Mouse (Mus musculus): ENCODE measurements around the gene Rasa1.

Gene Rasa1
- long read RNA-seq, experiment 1, full-length matches to known transcripts = 3 of 7 reads
- long read RNA-seq, experiment 1, partial matches to known transcripts = 3 of 7 reads
- long read RNA-seq, experiment 1, other reads (novel, unspliced or antisense) = 1 of 7 reads
- long read RNA-seq, experiment 2, full-length matches to known transcripts = 4 of 13 reads
- long read RNA-seq, experiment 2, partial matches to known transcripts = 5 of 13 reads
- long read RNA-seq, experiment 2, other reads (novel, unspliced or antisense) = 4 of 13 reads

DNA sequence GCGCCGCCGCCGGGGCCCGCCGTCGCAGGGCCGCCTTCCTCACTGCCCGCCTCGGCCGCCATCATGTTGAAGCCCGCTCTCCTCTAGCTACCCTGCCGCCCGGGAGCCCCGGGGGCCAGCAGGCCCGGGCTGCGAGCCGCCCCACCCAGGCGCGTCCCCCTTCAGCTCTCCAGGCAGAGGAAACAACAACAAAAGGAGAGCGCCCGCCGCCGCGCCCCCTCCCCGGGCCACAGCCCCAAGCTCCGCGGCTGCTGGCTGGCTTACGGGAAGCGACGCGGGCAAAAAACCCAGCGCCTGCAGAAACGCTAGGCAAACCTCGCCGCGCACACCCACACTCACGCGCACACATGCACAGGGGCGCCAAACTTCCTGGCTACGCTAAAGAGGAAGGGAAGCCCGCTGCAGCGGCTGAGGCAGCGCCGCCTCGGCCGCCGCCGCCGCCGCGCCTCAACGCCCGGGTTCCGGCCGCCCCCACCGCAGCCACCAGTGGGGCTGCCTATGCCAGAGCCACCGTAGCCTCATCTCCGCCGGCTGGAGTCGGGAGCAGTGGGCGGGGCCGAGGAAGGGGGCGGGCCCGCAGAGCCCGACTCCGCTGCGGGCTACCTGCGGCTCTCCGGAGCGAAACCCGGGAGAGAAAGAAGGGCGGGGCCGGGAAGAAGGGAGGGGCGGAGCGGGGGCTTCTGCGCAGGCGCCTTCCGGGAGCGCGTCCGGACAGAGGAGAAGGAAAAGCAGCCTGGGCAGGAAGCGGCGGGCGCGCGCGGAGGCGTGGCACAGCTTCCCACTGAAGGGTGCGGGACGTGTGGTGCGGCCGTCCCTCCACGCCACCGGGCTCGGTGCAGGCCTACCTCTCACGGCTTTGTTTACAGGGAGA lies at the start of gene Rasa1:
Gene Rasa1, minus strand, starts transcription at position 288 of the 871 bp plus-strand sequence.
- intact Hi-C loops (cut with DNase I) = loop anchor here (5.0 kb wide), 1 partner anchor 82 kb away; no protein-coding TSS in a partner anchor

DNA sequence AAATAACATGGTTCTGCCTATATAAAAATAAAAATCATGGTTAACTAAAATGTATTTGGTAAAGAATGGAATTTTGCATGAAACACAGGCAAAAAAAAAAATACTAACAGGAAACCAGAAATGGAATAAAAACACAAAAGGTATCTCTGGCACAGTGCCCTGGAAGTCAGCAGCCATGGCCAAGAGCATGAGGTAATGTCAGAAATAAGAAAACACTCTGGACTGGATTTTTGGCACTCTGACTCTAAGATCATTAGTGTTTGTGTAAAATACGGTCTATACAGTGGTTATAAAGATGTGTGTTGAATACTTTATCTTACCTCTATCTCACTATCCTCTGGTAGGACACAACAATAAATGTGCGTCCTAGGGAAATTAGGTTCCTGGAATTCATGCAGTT lies 22.6 kb upstream of the Rasa1 start:
- intact Hi-C loops (cut with DNase I) = no loop called here

DNA sequence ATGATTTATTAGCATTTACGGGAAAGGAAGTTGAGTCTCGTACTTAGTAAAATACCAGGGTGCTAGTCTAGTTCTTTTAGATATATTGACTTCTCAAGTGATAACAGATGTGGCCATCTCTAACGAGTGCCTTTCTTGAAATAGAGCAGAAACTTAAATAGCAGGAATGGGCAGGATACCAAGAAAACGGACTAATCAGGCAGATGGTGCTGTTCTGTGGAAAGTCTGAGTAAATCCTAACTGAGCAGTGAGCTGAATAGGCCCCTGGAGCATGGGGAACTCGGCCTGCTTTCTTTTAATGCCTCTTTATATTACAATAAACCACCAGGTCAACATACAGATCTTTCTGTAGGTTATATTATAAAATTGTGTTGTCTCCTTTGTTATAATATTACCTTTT lies 22.0 kb upstream of the Rasa1 start:
- intact Hi-C loops (cut with DNase I) = no loop called here

DNA sequence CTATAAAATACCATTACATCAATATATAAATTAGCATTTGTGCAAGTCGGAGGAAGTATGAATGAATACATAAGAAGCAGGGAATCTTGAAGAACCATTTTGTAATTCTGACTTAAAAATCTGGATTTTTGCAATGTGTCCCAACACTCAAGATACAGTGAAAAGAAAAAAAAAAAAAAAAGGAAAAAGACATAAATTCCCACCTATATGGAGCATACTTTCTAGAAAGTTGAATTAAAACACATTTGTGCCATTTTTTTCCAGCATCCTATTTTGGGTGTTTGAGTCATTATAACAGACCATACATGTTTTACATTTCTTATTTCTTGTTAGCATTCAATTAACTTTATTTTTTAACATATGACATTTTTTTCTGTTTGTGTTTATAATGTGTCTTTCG lies 21.6 kb upstream of the Rasa1 start:
- intact Hi-C loops (cut with DNase I) = no loop called here

DNA sequence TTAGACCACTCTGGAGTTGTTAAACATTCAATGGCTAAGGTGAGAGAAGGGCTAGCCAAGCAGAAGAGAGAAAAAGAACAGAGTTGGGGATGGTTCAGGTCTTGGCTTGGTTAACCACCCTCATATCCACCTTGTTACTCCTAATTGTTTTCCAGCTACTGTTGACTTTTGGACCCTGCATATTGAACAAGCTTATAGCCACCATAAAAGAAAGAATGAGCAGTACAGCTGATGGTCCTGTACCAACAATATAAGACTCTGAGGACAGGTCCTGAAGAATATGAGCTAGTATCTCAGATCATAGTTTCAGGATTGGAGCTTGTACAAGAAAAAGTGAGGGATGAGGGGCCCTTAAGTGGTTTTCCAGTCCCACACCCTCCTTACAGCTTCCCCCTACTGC lies 17.1 kb upstream of the Rasa1 start:
- intact Hi-C loops (cut with DNase I) = no loop called here

DNA sequence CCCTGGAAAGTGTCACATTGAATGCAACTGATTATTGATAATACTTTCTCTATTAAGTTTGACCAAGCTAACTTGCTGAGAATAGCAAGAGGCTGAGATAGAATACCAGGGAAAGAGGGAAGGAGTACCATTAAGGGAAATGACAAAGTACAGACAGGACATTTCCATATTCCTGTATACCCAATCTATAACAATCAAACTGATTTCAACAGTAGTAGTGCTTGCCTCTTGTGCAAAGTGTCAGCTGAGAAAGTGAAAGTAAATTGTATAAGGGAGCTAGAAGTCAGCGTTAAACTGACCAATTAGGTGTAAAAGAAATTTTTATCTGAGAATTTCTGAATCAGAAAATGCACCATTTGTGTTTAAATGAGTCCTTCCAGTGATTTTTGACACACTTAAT lies 1.7 kb upstream of the Rasa1 start:
- intact Hi-C loops (cut with DNase I) = no loop called here

DNA sequence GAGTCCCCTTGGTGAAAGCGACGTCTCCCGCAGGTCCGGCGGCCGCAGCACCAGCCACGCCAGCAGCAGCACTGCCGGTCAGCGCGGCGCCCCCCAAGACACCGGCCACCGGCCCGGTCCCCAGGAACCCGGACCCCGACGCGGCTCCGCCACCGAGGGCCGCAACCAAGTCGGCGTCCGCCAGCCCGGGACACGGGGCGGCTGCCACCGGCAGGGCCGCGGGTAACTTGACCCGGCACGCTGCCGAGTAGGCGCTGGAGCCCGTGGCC lies 422 bp downstream of the Rasa1 start:
- intact Hi-C loops (cut with DNase I) = loop anchor here (5.0 kb wide), 1 partner anchor 81 kb away; no protein-coding TSS in a partner anchor

DNA sequence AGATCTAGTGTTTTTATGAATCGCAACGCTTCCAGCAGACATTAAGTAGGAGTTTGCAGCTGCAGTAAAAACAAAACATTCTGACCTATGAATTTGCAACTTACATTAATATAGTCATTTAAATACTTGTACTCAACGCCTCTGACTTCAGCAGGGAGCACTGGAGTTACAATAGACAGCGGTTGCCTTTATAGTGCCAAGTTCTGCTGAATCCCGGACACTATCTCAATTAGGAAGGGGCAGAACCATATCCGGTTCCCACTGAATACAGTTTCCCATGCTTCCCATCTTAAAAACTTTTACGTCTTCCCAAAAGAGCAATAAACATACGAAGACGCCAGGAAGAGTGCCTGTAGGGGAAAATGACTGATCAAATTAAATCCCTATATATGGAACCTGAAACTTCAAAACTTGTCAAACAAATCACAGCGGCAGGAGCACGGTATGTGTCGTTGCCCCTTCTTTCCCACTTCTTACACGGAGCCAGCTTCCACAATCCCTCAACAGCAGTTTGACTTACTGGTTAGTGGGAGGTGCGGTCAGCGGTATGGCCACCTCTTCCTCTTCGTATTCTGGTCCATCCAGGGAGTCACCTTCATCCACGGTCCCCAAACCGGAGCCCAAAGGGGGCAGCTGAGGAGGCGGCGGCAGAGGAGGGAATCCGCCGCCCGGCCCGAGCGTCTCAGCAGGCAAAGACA lies 905 bp downstream of the Rasa1 start:
- intact Hi-C loops (cut with DNase I) = loop anchor here (5.0 kb wide), 1 partner anchor 81 kb away; no protein-coding TSS in a partner anchor

DNA sequence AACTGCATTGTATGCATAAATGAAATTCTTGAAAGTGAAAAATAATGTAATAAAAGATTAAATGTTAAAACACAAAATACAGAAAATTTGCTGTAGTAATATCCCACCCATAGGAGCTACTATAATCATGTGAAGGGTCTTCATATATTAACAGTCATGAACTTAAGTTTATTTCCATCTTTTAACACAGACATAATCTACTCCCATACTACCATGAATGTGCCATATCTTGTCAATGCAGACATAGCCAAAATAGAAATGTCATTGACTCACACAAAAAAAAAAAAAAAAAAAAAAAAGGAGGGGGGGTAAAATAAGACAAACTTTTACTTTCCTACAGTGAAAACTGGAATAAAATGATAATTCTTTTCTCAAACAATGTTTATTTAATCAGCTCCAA lies 6.3 kb downstream of the Rasa1 start:
- intact Hi-C loops (cut with DNase I) = no loop called here

DNA sequence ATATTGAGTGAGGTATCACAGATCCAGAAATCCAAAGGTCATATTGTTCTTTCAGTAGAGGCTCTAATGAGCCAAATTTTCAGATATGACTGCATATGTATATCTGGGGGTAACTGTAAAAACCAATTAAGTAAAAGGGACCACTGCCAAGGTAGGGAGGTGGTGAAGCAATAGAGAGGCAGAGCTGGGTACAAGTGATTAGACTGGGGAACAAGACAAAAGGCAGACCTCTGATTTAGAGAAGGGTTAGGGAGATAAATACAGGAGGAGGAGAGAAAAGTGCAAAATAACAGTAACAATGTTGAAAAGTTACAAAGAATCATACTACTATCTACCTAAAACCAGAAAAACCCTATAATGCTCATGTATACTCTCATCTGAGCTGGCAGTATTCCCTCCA lies 10.0 kb downstream of the Rasa1 start:
- intact Hi-C loops (cut with DNase I) = no loop called here

DNA sequence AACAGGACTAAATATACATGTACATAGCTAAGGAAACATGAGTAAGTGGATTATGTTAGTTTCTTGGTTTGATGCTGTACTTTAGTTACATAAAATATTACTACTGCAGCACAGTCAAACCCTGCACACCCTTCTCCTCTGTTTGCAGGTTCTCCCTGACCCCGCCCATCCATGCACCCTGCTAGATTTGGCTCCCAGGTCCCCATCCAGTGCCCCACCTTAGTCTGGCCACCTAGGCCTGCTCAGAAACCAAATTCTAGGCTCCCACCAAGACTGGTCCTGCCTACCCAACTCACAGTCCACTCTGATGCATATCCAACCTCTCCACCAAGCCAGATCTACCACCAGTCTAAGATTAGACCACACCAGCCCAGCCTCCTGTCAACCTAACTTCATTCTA lies 14.4 kb downstream of the Rasa1 start:
- intact Hi-C loops (cut with DNase I) = no loop called here

DNA sequence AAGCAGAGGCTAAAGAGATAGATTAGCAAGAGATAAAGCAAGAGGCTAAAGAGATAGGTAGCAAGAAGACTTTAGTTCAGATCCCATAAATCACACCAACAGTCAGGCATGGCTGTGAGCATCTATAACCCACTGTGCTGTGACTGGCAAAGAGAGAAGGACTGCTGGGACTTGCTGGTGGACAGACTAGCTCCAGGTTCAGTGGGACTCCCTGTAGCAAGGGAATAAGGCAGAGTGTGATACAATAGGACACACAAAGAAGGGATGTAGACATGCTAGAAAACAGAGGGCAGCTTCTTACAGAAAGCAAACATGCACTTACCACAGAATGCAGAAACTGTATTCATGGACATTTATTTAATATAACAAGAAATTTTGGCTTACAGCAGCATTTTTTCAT lies 15.1 kb downstream of the Rasa1 start:
- intact Hi-C loops (cut with DNase I) = no loop called here

DNA sequence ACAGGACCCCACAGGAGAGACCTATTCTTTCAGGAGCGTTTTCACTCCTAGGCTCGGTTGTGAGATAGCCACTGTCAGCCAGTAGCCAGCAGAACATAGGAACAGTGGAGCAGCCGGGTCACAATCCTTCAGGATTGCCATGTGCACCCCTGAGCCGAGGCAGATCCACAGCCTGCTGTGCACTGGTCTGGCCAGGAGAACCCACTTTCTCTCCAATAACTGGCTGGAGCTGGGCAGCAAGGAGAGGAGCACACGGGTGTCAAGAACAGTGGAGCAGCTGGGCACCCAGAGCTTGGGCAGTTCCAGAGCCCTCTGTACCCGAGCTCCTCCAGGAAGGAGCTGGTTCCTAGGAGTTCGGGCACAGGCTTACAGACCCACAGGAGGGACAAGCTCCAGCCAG lies 50.2 kb downstream of the Rasa1 start:
- intact Hi-C loops (cut with DNase I) = no loop called here

DNA sequence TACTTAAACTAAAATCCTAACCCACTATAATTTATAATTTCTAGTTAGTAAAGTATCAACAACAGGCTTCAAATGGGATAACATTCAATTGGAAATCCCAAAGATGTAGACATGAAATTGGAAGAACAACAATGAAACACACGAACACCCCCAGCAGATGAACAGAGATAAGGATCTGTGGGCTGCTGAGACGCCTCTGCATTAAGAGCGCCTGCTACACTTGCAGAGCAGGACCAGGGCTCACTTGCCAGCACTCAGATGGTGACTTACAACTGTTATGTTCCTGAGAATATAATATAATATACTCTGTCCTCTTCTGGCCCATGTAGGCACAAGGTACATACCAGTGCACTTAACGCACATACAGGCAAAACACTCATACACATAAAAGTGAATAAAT lies 70.3 kb downstream of the Rasa1 start:
- intact Hi-C loops (cut with DNase I) = no loop called here

DNA sequence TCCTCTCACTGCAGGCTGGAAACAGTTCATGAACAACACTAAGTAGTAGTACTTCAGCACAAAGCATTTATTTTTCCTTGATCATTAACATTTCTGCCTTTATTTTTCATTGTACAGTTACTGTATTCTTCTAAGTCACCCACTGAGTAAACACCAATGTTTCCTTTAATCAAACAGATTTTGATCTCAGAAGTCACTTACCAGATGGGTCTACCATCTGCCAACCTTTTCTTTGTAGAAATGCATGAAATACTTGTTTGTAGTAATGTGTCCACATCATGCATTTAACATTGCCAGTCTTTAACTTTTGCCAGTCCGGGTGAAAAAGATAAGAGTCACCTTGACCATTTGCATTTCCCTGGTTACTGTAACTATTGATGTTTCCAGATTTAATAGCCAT lies 78.6 kb downstream of the Rasa1 start:
- intact Hi-C loops (cut with DNase I) = no loop called here

DNA sequence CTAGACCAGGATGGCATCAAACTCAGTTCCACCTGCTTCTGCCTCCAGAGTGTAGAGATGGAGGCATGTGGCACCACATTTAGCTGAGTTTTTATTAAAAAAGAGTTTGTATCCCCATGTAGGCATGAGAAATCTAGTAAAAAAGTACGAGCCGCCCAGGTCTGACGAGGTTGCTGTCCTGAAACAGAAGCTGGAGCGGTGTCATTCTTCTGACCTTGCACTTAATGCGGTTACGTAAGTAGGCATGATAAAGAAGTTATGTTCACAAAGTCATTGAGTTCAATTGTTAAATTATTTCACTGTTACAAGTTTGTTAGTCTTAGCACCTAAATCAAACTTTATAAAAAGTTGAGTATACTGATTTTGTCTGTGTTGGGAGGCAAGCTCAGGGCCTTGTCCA lies 80.3 kb downstream of the Rasa1 start:
- intact Hi-C loops (cut with DNase I) = loop anchor here (5.0 kb wide), 1 partner anchor 79 kb away; the partner anchor contains the start of gene Rasa1

DNA sequence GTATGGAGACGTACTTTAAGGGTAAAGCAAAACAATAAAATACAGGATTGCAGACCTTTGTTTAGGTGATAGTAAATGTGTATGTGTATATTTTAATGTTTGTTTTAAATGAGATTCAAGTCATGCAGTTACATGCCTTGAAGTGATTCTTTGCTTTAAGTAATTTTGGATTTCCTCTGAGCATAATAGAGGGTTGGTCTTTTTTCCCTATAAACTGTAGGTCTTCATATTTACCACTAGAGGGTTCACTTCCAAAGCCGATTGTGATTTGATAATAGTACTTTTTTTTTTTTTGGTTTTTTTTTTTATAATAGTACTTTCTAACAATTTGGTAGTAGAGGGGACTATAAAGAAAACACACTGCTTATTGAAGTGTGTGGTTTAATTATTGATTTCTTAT lies 81.4 kb downstream of the Rasa1 start:
- intact Hi-C loops (cut with DNase I) = loop anchor here (5.0 kb wide), 1 partner anchor 80 kb away; the partner anchor contains the start of gene Rasa1

DNA sequence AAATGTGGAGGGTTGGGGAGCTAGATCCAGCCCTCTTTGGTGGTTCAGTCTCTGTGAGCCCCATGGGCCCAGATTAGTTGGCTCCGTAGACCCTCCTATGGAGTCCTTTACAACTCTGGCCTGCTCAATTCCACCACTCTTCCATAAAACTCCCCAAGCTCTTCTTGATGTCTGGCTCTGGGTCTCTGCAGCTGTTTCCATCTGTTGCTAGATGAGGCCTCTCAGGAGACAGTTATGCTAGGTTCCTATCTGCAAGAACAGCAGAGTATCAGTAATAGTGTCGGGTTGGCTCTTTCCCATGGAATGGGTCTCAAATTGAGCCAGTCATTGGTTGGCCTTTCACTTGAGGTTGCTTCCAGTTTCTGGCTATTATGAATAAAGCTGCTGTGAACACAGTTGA lies 97.7 kb downstream of the Rasa1 start:
- intact Hi-C loops (cut with DNase I) = no loop called here

DNA sequence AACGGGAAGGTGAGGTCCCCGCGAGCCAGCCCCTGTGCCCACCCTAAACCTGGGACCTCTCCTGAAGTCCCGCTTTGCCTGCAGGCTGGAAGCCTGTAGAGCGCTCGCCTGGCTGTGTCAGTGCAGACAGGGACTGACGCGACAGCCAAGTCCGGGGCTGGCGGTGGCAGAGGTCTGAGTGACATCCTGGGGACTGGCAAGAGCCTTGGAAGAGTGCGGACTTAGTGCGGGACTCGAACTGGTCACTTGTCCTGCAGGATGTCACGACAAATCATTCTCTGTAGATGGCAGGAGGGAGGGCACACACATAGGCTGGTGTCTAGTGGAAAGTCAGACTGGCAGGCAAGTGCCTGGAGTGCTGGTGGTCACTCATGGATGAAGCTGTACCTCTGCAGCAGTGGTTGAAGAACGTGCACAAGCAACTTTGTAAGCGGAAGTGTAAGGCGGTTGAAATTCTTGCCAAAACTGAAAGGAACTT lies 99.2 kb downstream of the Rasa1 start:
- intact Hi-C loops (cut with DNase I) = no loop called here

DNA sequence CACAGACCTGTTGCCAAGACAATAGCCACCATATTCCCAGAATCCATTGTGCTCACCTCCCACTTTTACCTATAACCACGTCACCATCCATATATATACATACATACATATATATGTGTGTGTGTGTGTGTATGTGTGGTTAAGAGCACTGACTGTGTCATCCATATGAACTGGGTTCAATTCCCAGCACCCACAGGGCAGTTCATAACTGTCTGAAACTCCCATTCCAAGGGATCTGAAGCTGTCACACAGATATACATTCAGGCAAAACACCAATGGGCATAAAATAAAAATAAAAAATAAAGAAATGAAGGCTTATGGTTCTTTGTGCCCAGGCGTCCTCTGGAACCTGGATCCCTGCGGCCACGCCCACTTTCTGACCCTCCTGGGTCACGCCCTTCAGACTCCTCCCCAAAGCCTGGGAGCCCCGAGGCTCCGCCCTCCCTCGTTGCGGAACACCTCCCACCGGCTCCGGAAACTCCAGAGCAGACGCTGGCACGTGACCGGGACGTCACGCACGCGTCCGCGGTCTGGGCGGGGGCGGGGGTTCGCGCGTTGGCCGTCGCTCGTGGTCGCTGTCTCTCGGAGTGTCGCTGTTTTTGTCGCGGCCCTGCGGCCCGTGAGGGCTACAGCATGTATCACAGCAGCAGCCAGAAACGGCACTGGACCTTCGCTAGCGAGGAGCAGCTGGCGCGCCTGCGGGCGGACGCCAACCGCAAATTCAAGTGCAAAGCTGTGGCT lies 99.9 kb downstream of the Rasa1 start, which contains the start of gene Ccnh:
Gene Ccnh, plus strand, starts transcription at position 506 of the 741 bp plus-strand sequence.
- intact Hi-C loops (cut with DNase I) = no loop called here
